Mouse (Mus musculus) urinary bladder, postnatal 14 days (tissue): Measurements from ENCODE around the gene Rab5b.

Experiments used
- DNase-seq: peaks from one replicate; pipeline ENCODE4 v3.0.0; 2021; ENCODE audit warnings: low spot score

Rab5b gene

DNA sequence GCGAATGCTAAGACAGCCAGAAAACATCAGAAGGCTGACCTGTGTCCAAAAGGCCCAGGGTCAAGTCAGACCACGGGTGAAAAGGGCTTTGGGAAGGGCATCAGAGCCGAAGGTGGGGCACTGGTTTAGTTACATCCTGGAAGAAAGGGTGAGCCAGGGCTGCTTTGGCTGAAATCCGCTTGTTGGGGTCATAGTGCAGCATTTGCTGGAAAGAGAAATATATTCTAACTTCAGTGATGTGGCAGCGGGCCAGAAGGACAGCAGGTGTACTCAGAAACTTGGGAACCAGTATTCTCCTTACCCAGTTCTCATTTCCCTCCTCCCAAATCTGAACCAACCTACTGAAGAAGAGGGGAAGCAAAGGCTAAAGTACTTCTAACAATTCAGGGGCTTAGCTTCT is 2.9 kb upstream of the Rab5b start:
- DNase-seq, result no peak

DNA sequence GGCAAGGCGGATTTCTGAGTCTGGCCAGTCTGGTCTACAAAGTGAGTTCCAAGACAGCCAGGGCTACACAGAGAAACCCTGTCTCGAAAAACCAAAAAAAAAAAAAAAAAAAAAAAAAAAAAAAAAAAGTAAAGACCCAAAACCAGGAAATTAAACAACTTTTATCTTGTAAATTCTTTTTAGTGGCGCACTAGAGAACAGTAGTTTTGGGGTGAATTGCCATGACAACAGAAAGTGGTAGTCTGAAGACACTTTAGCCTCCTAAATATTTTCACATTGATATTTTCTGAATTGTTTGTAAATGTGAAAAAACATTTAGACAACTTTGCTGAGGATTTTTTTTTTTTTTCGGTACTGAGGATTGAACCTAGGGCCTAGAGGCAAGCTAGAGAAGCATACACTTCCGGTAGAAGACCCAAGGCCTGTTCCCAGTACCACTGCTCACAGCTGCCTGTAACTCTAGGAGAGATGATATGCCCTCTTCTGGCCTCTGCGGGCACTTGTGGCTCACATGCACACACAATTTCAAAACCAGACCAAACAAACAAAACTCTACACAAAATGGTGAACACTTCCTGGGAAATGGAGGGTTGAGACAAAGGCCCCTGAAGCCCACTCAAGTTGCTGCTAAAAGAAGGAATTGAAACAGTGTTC is 1.1 kb upstream of the Rab5b start:
- DNase-seq, result no peak

DNA sequence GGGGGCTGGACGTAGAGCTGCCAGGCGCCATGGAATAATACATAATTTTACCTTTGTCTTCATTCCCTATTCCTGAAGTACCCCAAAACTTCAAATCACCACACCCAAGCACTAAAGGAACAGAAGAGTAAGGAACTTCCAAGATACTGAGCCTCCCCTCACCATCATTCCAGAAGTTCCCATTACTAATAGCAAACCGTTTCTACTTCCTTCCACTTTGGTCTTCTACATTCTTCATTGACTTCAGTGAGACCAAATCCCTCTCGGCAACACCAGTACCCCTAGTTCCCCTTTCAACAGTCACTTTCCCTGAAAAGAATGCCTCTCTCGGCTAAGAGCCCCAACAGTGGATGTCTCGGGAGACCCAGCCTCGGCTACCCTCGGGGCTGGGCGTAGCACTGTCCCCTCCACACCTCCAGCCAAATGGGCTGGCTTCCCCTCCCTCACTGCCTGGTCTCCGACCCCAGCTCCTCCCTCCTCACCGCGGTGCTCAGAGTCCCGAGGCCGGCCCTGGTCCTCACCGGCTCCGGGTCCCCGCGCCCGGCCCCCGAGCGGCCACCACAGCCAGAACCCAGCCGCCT is 563 bp downstream of the Rab5b start:
- no peak for DNase-seq

DNA sequence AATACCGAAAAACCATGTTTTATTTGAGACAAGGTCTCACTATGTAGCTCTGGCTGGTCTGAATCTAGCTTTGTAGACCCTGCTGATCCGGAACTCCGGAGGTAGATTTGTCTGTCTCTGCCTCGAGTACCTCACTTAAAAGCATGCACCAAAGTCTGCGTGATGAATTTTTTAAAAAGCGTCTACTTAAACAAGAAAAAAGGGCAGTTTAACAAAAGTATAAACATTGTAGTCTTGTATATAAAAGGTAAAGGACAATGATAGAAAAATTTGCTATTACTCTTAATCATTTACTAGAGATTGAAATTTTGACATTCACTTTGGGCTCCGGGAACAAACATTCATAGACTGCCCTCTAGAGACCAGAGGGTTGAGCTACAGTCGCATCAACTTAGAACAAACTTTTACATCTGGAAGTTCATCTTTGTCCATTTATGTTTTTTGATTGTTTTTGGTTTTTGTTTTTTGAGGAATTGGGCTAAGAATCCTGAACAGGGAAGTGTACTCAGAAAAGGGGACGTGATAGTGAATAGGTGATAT is 21.5 kb downstream of the Rab5b start:
- DNase-seq, result no peak

DNA sequence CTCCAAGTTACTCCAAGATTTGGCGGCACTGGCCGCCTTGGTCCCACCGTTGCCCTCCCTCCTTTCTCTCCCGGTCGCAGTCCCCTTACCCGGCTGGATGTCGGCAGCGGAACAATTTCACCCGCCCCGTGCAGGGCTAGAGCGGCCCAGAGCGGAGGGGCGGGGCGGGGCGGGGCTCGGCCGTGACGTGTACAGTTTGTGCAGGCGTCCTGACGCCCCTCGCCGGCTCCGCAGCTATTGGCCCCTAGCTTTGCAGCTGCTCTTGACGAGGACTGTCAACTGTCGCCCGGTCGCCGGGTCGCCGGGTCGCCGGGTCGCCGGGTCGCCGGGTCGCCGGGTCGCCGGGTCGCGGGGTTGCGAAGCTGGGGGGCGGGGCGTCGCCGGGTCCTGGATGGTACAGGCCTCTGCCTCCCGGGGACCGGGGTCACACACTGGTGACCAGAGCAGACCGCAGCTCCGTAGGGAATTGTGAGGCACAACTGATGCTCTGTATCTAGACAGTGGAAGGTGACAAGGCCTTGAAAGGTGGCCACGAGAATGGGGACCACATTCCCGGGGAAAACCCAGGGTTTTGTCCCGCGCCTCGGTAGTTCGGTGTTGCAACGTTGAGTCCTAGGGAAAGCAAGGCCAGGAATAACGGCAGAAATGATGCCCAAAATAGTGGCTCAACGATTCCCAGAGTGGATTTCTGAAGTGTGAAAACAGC is 22.1 kb downstream of the Rab5b start, which contains the start of gene Suox:
Suox (minus strand) TSS at position 311 of the 706 bp plus-strand sequence.
- DNase-seq, result peak; percentile 79

DNA sequence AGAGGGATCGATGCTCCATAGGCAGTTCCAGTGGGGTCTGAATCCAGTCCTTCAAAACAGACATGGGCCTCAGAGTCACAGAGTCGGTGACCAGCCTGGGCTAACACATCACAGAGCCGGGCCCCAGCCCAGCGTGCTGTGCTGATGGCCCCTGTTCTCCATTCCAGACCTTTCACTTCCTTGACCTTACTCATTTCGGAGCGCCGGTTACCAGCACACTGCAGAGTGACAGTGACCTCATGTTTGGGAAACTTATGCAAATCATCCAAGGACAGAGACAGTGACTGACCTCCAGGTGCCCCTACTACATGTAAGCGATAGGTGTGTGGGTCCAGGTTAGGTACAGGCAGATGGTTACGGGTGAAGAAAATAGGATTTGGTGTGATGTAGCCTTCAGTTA is 24.9 kb downstream of the Rab5b start:
- no peak for DNase-seq

DNA sequence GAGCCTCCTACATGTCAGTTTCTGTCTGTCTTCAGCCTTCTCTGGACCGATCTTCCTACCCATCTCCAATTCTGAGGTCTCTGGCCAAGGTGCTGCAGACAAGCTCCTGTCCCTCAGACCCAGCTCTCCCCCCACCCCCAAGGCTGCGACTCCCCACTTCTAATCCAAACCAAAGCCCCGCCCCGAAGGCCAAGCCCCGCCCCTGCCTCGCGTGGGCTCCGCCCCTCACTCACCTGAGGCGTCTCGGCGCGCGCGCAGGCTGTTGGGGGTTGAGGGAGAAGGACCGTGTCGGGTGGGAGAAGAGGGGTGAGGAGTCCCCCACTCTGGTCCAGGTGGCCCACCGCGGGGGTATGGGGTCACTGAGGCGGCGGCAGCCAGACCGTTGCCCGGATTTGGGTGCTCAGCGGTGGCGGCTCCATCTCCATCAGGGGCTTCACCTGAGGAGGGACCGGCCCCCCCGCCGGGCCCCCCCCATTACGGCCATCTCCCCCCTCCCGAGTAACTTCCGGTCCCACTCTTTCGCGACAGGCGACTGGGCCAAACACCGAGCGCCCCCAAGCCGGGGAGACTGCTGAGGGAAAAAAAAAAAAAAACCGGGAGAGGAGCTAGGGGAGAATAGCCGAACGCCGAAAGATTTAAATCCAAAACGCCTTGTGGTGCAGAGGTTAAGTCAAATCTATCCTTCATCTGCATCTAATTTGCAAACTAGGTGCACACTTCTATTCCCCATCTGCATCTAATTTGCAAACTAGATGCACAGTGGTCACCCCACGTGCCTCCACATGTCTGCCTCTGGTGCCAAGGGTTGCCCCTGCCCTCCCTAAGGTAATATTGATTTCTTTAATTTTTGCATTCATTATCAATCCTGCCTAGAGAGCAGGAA is 27.0 kb downstream of the Rab5b start:
- peak; percentile 74 for DNase-seq

DNA sequence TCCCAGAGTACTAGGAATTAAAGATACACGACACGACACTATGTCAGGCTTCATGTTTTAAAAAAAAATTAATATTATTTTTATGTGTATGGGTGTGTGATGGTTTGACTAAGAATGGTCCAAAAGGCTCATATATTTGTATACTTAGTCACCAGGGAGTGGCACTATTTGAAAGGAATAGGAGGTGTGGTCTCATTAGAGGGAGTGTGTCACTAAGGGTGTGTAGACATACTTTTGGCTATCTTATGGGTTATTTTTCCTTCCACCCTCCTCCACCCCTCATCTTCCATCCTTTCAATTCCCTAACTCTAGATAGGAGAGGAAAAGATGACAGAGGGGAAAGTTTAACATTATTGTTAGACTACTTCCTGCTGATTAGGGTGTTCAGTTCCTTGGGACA is 30.3 kb downstream of the Rab5b start:
- DNase-seq, result no peak

DNA sequence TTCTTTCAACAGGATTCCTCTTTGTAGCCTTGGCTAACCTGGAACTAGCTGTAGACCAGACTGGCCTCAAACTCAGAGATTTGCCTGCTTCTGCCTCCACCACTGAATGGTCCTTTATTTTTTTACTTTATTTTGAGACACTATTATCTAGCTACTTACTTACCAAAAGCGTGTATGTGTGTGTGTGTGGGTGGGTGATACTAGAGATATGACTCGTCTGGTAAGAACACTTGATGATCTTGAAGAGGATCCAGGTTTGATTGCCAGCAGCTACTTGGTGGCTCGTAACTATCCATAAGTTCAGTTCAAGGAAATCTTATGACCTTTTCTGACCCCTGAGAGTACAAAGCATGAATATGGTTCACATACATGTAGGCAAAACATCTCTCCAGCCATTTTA is 30.8 kb downstream of the Rab5b start:
- no peak for DNase-seq

DNA sequence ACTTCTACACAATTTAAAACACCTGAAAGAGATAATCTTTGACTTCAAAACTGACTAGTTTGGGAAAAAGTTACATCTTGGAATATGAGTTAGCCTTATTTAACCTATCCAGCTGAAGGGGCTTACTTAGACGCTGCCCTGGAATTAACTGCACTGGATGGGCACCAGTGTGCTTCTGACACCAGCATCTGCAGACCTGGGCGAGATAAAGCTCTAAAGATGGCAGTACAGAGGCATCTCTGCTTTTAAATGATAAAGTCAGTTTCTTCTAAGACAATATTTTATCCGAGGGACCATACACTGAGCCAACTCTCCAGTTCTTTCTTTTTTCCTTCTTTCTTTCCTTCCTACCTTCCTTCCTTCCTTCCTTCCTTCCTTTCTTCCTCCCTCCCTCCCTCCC is 31.3 kb downstream of the Rab5b start:
- DNase-seq, result no peak

DNA sequence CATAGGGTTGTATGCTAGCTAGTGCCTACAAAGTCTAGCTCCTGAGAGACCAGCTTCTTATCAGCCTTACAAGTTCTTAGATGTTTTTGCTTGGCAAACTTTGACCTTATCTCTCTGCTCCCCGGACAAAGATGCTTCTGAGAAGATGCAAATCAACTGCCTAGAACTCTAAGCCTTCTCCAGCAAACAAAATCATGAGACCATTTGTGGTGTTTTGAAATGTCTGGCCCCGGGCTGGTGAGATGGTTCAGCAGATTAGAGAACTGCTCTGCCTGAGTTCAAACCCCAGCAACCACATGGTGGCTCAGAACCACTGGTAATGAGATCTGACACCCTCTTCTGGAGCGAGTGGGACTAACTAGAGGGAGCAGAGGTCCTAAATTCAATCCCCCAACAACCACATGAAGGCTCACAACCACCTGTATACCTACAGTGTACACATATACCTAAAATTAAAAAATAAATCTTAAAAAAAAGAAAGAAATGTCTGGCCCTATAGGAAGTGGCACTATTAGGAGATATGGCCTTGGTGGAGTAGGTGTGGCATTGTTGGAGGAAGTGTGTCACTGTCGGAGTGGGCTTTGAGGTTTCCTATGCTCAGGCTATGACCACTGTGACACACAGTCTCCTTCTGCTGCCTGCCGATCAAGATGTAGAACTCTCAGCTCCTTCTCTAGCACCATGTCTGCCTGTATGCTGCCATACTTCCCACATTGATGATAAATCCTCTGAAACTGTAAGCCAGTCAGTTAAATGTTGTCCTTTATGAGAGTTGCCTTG is 32.4 kb downstream of the Rab5b start:
- DNase-seq, result no peak

DNA sequence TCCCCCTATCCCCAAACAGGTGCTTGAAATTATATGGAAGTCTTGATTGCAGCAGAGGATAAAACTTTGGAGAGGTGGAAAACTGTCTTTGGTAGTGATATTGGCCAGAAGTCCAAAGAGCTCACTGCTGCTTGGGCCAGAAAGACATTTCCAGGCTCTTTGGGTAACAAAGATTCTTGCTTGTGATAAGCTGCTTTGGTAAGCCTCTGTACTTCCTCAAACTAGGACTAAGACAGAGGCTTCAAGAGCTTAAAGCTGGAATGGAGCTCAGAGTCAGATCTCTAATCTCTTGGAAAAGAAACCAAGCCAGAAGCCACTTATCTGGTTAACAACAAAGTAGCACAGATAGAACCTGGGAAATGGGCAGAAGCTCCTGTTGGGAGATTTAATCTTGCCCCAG is 33.6 kb downstream of the Rab5b start:
- DNase-seq, result no peak

DNA sequence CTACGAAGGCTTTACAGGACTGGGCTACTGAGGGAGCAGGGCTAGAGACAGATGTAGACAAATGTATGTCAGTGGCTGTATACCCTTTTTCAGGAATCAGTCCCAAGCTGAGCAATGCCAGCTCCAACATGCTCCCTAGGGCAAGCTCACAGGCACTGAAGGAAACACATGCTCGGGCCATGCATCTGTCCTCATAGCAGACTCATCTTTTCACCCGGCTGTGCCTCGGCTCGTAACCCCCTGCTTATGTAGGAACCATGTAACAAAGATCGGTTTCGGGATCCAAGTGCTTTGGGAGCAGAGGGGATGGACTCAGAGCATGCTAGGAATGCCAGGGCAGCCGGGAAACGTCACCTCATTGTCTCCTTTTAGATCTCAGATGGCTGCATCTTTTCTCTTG is 36.6 kb downstream of the Rab5b start:
- no peak for DNase-seq

DNA sequence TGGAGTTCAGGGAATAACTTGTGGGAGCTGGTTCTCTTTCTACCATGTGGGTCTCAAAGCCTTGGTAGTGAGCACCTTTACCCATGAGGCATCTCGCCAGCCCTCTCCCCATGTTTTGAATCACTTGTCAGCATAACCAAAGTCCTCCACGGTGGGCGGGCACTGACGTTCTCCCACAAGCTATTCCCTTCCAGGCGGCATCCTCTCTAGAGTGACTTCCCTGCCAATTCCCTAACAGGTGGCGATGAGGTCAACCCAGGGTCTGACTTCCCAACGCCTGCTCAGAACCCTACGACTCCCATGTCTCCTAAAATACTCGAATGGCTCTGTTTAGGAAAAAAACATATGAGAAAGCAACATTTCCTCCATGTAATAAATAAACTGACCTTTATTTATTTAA is 38.2 kb downstream of the Rab5b start:
- no peak for DNase-seq

DNA sequence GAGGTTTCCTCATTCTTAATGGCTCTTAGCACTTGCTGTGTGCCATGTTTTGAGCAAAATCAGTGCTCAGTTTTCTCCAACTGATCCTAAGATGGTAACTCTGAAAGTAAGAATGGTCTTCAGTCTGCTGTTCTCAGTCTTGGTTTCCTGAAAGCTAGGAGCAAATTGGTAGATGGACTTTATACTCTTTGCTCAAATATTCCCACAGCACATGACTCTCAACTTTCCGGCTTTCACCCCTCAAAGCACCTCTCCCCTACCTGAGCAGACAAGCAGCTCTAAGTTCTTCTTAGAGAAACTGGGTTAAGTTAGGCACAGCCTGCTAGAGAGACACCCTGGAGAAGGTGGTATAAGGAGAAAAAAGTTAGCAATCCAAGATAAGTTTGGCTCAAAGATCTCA is 39.3 kb downstream of the Rab5b start:
- DNase-seq, result no peak

DNA sequence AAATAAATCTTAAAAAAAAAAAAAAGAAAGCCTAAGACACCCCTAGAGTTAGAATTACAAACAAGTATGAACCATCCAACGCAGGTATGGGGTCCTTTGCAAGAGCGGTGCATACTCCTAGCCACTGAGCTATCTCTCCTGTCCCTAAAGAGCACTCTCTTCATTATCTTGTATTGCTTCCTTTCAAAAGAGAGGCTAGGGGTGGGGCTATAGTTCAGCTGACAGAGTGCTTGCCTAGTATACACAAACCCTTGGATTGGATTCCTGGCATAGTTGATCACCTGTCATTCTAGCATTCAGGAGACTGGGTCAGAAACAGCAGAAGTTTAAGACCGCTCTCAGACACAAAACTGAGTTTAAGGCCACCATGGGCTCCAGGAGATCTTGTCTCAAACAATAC is 40.8 kb downstream of the Rab5b start:
- DNase-seq, result no peak

DNA sequence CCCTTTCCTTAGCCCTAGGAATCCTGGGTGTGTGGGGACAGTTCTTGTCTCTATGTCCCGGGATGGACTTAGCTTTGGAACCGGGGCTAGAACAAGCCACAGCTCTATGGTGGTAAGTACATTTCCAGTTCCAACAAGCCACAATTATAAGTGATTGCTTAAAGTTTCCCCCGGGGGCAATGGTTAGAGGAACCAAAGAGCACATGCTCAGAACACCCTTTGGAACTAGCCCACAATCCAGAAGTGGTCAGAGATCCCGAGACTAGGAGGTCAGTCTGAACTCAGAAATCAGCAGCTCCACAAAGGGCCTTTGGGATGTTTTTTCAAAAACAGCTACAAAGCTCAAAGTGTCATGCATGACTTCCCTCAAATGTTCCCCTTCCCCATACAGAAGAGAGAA is 42.2 kb downstream of the Rab5b start:
- DNase-seq, result no peak

DNA sequence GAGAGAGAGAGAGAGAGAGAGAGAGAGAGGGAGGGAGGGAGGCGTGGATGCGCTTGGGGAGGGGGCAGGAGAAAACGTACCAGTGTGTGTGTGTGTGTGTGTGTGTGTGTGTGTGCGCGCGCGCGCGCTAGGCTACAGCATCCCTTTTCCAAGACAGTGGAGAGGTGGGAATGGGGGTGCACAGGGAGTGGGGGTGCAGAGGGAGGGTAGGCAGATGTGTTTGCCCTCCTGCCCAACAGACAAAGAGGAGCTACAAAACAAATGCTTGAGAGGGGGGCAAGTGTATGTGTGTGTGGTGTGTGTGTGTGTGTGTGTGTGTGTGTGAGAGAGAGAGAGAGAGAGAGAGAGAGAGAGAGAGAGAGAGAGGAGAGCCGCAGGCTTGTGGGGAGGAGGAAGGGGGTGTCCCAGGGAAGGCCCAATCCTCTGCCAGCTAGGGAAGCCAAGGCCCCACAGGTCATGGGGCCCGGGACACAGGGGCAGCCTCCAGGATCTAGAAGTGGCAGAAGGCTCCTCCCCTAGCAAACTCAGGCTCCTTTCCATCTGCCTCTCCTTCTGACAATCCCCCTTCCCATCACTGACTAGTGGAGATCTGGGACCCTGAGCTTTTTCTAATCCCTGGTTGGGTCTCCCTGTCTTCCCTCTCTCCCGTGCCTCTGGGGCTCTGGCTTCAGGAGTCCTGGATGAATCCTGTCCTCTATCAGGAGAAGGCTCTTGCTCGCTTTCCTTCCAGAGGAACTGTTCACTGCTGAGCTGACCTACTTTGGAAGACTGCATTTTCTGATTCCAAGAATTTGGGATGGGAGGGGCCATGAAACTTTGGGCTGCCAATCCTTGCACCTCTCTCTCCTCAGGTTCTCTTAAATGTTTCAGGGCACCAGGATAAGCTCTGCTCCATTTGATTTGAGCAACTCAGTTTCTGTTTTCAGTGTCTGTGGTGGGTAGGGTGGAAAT is 49.6 kb downstream of the Rab5b start:
- DNase-seq, result no peak

DNA sequence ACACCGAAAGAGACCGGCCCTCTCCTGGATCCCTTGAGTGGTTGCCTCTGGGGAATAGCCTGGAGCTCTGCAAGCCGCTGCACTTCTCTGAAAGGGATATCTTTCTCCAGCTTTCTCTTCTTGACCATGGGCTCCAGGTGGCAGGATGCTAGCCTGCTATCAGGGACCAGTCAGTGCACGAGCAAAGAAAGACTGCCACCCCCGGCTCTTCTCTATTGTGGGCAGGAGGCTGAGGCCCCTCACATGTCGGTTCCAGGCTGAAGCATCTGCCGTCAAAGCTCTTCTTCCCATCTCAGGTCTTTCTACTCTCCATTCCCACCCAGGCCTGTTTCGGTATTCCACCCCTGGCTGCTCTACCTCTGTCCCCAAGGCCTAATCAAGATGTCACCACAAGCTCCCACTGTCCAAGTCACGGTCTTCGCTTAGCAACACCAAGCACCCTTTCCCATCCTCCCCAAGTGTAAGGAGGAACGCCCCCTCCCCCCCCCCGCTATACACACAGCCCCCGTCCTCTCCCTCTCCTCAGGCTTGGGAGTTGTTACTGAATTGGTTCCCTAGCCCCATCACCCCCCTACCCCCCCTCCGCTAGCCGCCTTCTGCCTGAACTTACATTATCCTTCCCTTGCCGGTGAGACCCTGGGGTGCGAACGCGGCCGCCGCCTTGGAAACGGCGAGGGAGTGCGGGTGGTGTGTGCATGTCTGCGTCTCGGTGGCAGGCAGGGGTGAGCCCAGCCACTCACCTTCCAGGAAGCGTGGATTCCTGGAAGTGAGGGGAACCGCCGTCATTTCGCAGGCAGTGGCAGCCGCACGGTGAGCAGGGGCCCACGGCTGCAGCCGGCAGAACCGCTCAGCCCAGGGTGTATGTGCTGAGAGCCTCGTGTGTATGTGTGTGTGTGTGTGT is 50.7 kb downstream of the Rab5b start, which contains the start of gene Ikzf4:
Ikzf4 (minus strand) TSS at position 881 of the 901 bp plus-strand sequence.
- peak; percentile 41 for DNase-seq
